Mouse (Mus musculus) left cerebral cortex, postnatal 14 days (tissue): ENCODE measurements at regions not wholly inside any gene's neighbourhood (a gene's known extent, or its start where the extent isn't known, plus 50 kb on each side); places are given as distances from the start of the nearest gene placed in this dataset.

Experiments used
- DNase-seq, 2 experiments: peaks; one replicate each; pipeline ENCODE4 v3.0.0; 2021 to 2022; ENCODE audit warnings: low spot score in 2 of 2, mixed read lengths in 1 of 2
- intact Hi-C: fragments of 180-260 bp; cut with DNase I; formaldehyde crosslinking; loops from one replicate; pipeline ENCODE4 v1.15.1; 2025

DNA sequence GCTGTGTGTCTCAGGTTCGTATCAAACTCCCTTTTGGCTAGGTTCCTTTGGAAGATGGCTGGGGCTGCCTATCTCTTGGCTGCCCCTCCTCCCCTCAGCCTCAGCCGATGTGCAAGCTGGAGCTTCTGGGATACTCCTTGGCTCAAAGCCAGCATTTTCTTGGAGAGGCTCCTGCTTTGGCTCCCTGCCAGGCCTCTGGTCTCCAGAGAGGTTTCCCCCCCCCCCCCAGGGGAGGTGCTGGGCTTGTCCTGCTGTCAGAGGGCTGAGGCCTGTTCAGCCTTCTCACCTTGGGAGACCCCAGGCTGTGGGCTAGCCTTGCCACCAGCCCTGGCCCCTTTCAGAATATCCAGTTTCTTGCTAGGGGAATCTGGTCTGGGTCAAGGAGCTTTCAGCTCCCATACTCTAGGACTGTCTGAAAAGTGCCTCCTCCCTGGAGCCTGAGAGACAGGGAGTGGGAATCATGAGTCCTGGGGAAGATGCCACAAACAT, 54.1 kb upstream of the Polg start:
- peak; percentile 89 to 96 for DNase-seq
- intact Hi-C loops, result no loop called here

DNA sequence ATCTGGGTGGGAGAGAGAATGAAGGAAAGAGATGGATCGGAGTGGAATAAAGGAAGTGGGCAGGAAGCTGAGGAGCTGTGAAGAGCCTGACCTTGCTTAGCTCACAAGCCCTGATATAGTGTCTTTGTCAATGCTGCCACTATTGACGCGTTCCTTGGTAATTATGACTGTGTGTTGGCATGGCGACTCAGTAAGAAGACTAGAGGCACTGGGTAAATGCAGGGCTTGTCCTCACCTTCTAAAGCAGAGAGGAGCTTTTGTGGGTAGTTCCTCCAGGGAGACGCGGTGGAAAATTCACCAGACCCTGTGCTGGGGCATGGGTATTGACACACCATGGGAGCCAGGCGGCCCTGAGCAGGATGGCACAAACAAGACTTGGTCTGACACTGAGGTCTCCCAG, 52.8 kb upstream of the Polg start:
- DNase-seq, result no peak
- intact Hi-C loops, result no loop called here

DNA sequence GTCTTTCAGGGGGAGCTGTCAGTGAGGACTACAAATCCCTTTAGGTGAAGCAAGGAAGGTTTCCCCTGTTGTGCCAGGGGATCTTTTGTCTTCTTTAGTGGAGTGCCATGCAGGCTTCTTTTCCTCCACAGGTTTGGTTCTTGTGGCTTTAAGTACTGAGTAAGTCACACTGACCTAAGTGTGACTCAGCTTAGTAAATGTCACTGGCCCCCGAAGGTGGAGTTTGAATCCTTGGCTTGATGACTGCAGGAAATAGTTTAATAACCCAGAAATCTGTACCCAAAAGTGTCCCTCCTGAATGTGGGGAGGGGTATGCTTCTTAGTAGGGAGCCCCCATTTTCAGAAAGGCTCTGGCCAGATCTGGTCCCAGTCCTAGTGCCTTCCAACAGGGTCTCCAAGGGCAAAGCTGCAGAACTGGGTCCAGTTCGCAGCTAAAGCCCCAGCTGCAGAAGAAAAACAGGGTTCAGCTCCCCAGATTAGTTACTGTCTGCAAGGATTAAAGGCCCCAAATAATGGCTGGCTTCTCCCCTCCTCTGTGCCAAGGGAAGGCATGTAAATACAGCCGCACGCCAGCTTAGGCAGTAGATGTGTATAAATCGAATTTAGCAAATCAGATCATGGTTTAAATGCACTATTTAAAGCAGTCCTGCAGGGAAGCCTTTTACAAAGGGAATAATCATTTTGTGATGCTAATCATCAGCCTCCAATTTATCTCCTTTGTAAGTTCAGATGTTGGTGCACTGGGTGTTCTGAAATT, 51.6 kb upstream of the Polg start:
- intact Hi-C loops, result no loop called here
- DNase-seq, result no peak

DNA sequence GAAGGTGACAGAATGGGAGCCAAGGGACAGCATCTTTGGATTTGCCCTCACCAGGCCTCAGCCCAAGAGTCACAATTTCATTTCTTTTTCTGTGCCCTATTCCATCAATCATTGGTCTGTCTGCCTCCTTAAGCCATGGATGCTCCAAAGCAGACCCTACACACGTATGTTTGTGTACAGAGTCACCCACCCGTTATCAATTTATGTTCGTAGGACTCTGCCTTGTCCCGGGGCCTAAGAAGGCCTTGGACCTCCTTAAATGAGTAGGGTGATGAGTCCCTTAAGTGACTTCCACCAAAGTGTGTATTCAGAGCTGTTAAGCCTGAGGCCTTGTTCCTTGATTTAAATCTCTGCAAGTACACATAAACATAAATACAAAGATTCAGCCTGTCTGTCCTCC, 50.1 kb upstream of the Polg start:
- DNase-seq, result peak in 1 of 2 experiments; percentile 5
- intact Hi-C loops, result no loop called here
